Mouse (Mus musculus): ENCODE results near the gene Ppp4r4. TPM values are rescaled to one million over a fixed set of nuclear protein-coding genes. Genes with fewer than 3 reads are reported as not detected.

Ppp4r4 gene
- polyA plus RNA-seq (2015; fragmentation: Nextera tagmentation; extraction: Ambion mirVana) = 0.06 and 0.22 TPM in 2 replicates

GRCm38 (mm10) chr12:103532020-103532648 is at the start of gene Ppp4r4:
Ppp4r4 (plus strand) TSS chr12:103532283.

GRCm38 (mm10) chr12:103631203-103631612 is 99.1 kb downstream of the Ppp4r4 start, which contains the start of gene Serpina10:
Serpina10 (minus strand) TSS chr12:103631444.

GRCm38 (mm10) chr12:103656848-103657626 is 125.0 kb downstream of the Ppp4r4 start, which contains the start of gene Serpina6:
Serpina6 (minus strand) TSS chr12:103657212.

Other genes with a start within 250 kb of the Ppp4r4 start
- gene Fam181a, start 221.3 kb upstream of the Ppp4r4 start, polyA plus RNA-seq (2015; fragmentation: Nextera tagmentation; extraction: Ambion mirVana) = not detected in 2 replicates
- 130 and 133 TPM in 2 replicates for gene Asb2, start 176.3 kb upstream of the Ppp4r4 start, polyA plus RNA-seq (2015; fragmentation: Nextera tagmentation; extraction: Ambion mirVana)
- gene Otub2, start 143.6 kb upstream of the Ppp4r4 start, polyA plus RNA-seq (2015; fragmentation: Nextera tagmentation; extraction: Ambion mirVana) = 4.9 and 5.3 TPM in 2 replicates
- gene 9330161L09Rik, start 124.5 kb upstream of the Ppp4r4 start, polyA plus RNA-seq (2015; fragmentation: Nextera tagmentation; extraction: Ambion mirVana) = 0.24 TPM in 1 of 2 replicates, not detected in the other
- gene Ddx24, start 106.5 kb upstream of the Ppp4r4 start, polyA plus RNA-seq (2015; fragmentation: Nextera tagmentation; extraction: Ambion mirVana) = 66.8 and 72.5 TPM in 2 replicates
- 75.3 and 130 TPM in 2 replicates for gene Ifi27, start 98.1 kb upstream of the Ppp4r4 start, polyA plus RNA-seq (2015; fragmentation: Nextera tagmentation; extraction: Ambion mirVana)
- gene Ifi27l2a, start 88.6 kb upstream of the Ppp4r4 start, polyA plus RNA-seq (2015; fragmentation: Nextera tagmentation; extraction: Ambion mirVana) = 88.9 and 116 TPM in 2 replicates
- not detected in 2 replicates for gene Ifi27l2b, start 75.1 kb upstream of the Ppp4r4 start, polyA plus RNA-seq (2015; fragmentation: Nextera tagmentation; extraction: Ambion mirVana)
- gene Serpina10, start 99.2 kb downstream of the Ppp4r4 start, polyA plus RNA-seq (2015; fragmentation: Nextera tagmentation; extraction: Ambion mirVana) = not detected in 2 replicates
- gene Serpina6, start 124.9 kb downstream of the Ppp4r4 start, polyA plus RNA-seq (2015; fragmentation: Nextera tagmentation; extraction: Ambion mirVana) = not detected in 2 replicates
- gene Serpina16, start 143.9 kb downstream of the Ppp4r4 start, polyA plus RNA-seq (2015; fragmentation: Nextera tagmentation; extraction: Ambion mirVana) = not detected in 2 replicates
- gene Serpina1f, start 163.2 kb downstream of the Ppp4r4 start, polyA plus RNA-seq (2015; fragmentation: Nextera tagmentation; extraction: Ambion mirVana) = not detected in 2 replicates
- gene Serpina1d, start 241.3 kb downstream of the Ppp4r4 start, polyA plus RNA-seq (2015; fragmentation: Nextera tagmentation; extraction: Ambion mirVana) = 0.96 and 1.7 TPM in 2 replicates